Mouse (Mus musculus): ENCODE results near the gene Cd7. TPM values are rescaled to one million over a fixed set of nuclear protein-coding genes. Genes with fewer than 3 reads are reported as not detected.
"Not testable (repeated sequence)": the region's sequence is repeated elsewhere in the genome, so short reads cannot be mapped to it uniquely, and the experiment has no call there.

Cd7 gene
- polyA plus RNA-seq, 2 experiments = 0.37 to 0.56 TPM

GRCm38 (mm10) chr11:121067895-121068294 is 28.7 kb upstream of the Cd7 start:
- H3K27me3 ChIP-seq (ENCODE audit: control insufficient read depth, insufficient read depth, low read length) = no peaks in the 10 kb centered on the region
- no peaks in the 10 kb centered on the region for H3K9me3 ChIP-seq (ENCODE audit: control insufficient read depth, low read length)
- 80% methylated on average over 2 of the region's 2 CpGs for WGBS (ENCODE audit: insufficient replicate concordance)
- H3K4me1 ChIP-seq (replicated peaks; ENCODE audit: control insufficient read depth in 2 of 2, insufficient read depth in 2 of 2, low read length in 1 of 2) = no peaks in the 10 kb centered on the region
- no peaks in the 10 kb centered on the region for H3K36me3 ChIP-seq (replicated peaks; ENCODE audit: control insufficient read depth, insufficient read depth, low read depth)
- H3K4me2 ChIP-seq (ENCODE audit: low read depth) = no peak overlapping the region
- TF ChIP-seq EP300 (IDR thresholded peaks at IDR 0.05; ENCODE audit: low read depth) (no peak), CTCF (IDR thresholded peaks at IDR 0.05; ENCODE audit: low read depth) (no peak)
- ATAC-seq (ENCODE audit: insufficient read depth) (no peak), DNase-seq (ENCODE audit: low read depth in 3 of 3, low spot score in 3 of 3) (no peak)
- no peak overlapping the region for H3K27ac ChIP-seq
- no peak overlapping the region for H3K4me3 ChIP-seq (ENCODE audit: insufficient read depth in 1 of 2, low read depth in 2 of 2, low read length in 2 of 2)
- no peak overlapping the region for H3K9ac ChIP-seq (replicated peaks)

GRCm38 (mm10) chr11:121064197-121064596 is 25.0 kb upstream of the Cd7 start:
- no peak overlapping the region for H3K4me2 ChIP-seq (ENCODE audit: low read depth)
- no peak overlapping the region for H3K27ac ChIP-seq
- no peaks in the 10 kb centered on the region for H3K36me3 ChIP-seq (replicated peaks; ENCODE audit: control insufficient read depth, insufficient read depth, low read depth)
- H3K9me3 ChIP-seq (ENCODE audit: control insufficient read depth, low read length) = no peaks in the 10 kb centered on the region
- H3K9ac ChIP-seq (replicated peaks) = no peak overlapping the region
- WGBS (ENCODE audit: insufficient replicate concordance) = 56% methylated on average over 3 of the region's 3 CpGs
- H3K27me3 ChIP-seq (ENCODE audit: control insufficient read depth, insufficient read depth, low read length) = no peaks in the 10 kb centered on the region
- ATAC-seq (ENCODE audit: insufficient read depth) (no peak), DNase-seq (ENCODE audit: low read depth in 3 of 3, low spot score in 3 of 3) (no peak)
- 0 out of 4 replicates have a peak, but pooled peaks cover 0 to 3% of the 10 kb centered on the region in 2 experiments for H3K4me1 ChIP-seq (replicated peaks; ENCODE audit: control insufficient read depth in 2 of 2, insufficient read depth in 2 of 2, low read length in 1 of 2)
- TF ChIP-seq CTCF (IDR thresholded peaks at IDR 0.05; ENCODE audit: low read depth) (peak; percentile 38), EP300 (IDR thresholded peaks at IDR 0.05; ENCODE audit: low read depth) (no peak)
- H3K4me3 ChIP-seq (ENCODE audit: insufficient read depth in 1 of 2, low read depth in 2 of 2, low read length in 2 of 2) = no peak overlapping the region

DNA sequence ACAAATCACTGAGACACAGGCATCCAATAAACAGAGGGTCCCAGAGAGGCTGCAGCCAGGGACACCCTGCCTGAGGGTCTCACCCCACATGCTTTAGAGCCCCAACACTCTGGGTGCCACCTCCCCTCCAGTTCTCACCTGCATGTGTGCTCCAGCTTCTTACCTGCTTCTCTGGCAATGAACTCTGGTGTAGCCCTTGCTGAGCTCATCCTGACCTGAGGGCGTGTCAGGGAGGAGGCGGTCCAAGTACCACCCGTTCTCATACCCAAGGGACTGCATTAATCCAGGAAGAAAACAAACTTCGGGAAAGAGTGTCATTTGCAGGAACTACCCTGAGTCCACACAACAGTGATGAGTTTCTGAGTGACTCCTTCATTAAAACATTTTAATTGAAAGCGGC is 24.2 kb upstream of the Cd7 start, which contains the start of gene Sectm1b:
TSS of gene Sectm1b (minus strand) at position 191 of the 400 bp plus-strand sequence.
- H3K4me3 ChIP-seq (ENCODE audit: insufficient read depth in 1 of 2, low read depth in 2 of 2, low read length in 2 of 2) = no peak within 1 kb of the TSS
- no peak for ATAC-seq (ENCODE audit: insufficient read depth)
- H3K27me3 ChIP-seq (ENCODE audit: control insufficient read depth, insufficient read depth, low read length) = no peaks in the 10 kb centered on the region
- H3K27ac ChIP-seq = no peak within 1 kb of the TSS
- no peaks in the 10 kb centered on the region for H3K9me3 ChIP-seq (ENCODE audit: control insufficient read depth, low read length)
- TF ChIP-seq CTCF (IDR thresholded peaks at IDR 0.05; ENCODE audit: low read depth) (no peak), EP300 (IDR thresholded peaks at IDR 0.05; ENCODE audit: low read depth) (no peak)
- H3K4me1 ChIP-seq (replicated peaks; ENCODE audit: control insufficient read depth in 2 of 2, insufficient read depth in 2 of 2, low read length in 1 of 2) = 0 out of 4 replicates have a peak, but pooled peaks cover 0 to 3% of the 10 kb centered on the region in 2 experiments
- DNase-seq (ENCODE audit: low read depth in 3 of 3, low spot score in 3 of 3) = no peak
- no peak within 1 kb of the TSS for H3K9ac ChIP-seq (replicated peaks)
- H3K4me2 ChIP-seq (ENCODE audit: low read depth) = no peak within 1 kb of the TSS
- WGBS (ENCODE audit: insufficient replicate concordance) = 56% methylated on average over 5 of the region's 5 CpGs
- H3K36me3 ChIP-seq (replicated peaks; ENCODE audit: control insufficient read depth, insufficient read depth, low read depth) = no peaks in the 10 kb centered on the region

- no peak for ATAC-seq (ENCODE audit: insufficient read depth)
- Histone ChIP-seq H3K4me2 (ENCODE audit: low read depth) (no peak overlapping the region), H3K27ac (no peak overlapping the region), H3K27me3 (ENCODE audit: control insufficient read depth, insufficient read depth, low read length) (no peaks in the 10 kb centered on the region), H3K36me3 (replicated peaks; ENCODE audit: control insufficient read depth, insufficient read depth, low read depth) (no peaks in the 10 kb centered on the region), H3K4me1 (replicated peaks; ENCODE audit: control insufficient read depth in 2 of 2, insufficient read depth in 2 of 2, low read length in 1 of 2) (peaks cover 0 to 19% of the 10 kb centered on the region in 2 experiments; a peak in 2 of 4 replicates), H3K9ac (replicated peaks) (no peak overlapping the region), H3K4me3 (ENCODE audit: insufficient read depth in 1 of 2, low read depth in 2 of 2, low read length in 2 of 2) (no peak overlapping the region), H3K9me3 (ENCODE audit: control insufficient read depth, low read length) (no peaks in the 10 kb centered on the region)
- 60% methylated on average over 8 of the region's 8 CpGs for WGBS (ENCODE audit: insufficient replicate concordance)
- TF ChIP-seq CTCF (IDR thresholded peaks at IDR 0.05; ENCODE audit: low read depth) (no peak), EP300 (IDR thresholded peaks at IDR 0.05; ENCODE audit: low read depth) (no peak)
- no peak for DNase-seq (ENCODE audit: low read depth in 3 of 3, low spot score in 3 of 3)
Observed at GRCm38 (mm10) chr11:121061615-121062014, 22.4 kb upstream of the Cd7 start.

GRCm38 (mm10) chr11:121060401-121061067 is 21.3 kb upstream of the Cd7 start:
- not testable (repeated sequence) for H3K27ac ChIP-seq; H3K36me3 ChIP-seq (replicated peaks; ENCODE audit: control insufficient read depth, insufficient read depth, low read depth); ATAC-seq (ENCODE audit: insufficient read depth); H3K4me3 ChIP-seq (ENCODE audit: insufficient read depth in 1 of 2, low read depth in 2 of 2, low read length in 2 of 2); H3K9ac ChIP-seq (replicated peaks); H3K9me3 ChIP-seq (ENCODE audit: control insufficient read depth, low read length); DNase-seq (ENCODE audit: low read depth in 3 of 3, low spot score in 3 of 3); H3K27me3 ChIP-seq (ENCODE audit: control insufficient read depth, insufficient read depth, low read length); H3K4me2 ChIP-seq (ENCODE audit: low read depth)
- 77% methylated on average over 6 of the region's 6 CpGs for WGBS (ENCODE audit: insufficient replicate concordance)
- H3K4me1 ChIP-seq (replicated peaks; ENCODE audit: control insufficient read depth in 2 of 2, insufficient read depth in 2 of 2, low read length in 1 of 2) = peaks cover 0 to 23% of the 10 kb centered on the region in 2 experiments; a peak in 2 of 4 replicates

Measured in liver, embryonic 14.5 days (tissue).